Mouse (Mus musculus): Measurements from ENCODE around the gene Col7a1.

Col7a1 gene

DNA sequence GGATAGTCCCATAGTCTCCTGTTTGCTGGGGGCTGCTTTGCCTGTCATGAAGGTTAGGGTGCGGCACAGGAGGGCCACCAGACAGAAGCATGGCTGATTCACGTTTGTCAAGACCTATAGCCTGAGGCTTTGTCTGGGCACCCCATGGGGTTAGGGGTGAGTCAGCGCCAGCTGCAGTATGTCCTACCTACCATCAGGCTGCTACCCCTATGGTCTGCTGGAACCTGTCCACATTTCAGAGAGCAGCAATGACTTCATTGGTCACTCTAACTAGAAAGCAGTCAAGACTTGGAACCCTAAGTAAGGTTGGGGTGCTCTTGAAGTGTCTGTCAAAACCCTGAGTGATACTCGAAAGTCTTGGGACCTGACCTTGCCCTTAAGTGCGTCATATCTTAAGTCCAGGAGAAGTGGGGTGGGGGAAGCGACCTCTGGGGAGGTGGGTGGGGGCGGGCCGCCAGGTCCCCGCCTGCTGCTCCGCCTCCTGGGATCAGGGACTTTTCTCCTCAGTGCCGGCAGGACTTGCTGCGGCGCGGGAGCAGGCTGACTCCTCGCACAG is at the start of gene Col7a1:
Gene Col7a1 (plus strand): TSS at position 506 of the 556 bp plus-strand sequence.
- no peak for DNase-seq (ENCODE audit: low spot score)

GRCm38 (mm10) chr9:108912308-108912707 is 41.1 kb upstream of the Col7a1 start:
- DNase-seq (ENCODE audit: low spot score): no peak

- DNase-seq (ENCODE audit: low spot score): no peak
Observed at GRCm38 (mm10) chr9:108913161-108913560, 40.2 kb upstream of the Col7a1 start.

DNA sequence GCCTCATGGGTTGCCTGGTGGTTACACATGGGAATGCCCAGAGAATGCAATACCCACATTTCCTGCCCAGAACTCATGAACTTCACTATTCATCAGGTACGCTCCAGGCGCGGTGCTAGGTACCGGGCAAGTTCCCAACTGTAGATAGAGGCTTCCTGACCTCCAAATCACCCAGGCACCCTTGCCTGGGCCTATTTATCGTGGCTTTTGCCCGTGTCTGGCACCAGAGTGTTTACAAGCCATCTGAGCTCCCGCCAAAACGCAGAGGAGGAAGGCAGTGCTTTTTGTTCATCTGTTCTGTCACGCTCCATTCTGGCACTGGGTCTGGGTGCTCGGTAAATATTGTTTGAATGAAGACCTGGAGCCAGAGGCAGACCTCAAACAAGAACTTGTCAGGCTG is 39.8 kb upstream of the Col7a1 start:
- DNase-seq (ENCODE audit: low spot score): no peak

GRCm38 (mm10) chr9:108914491-108914890 is 38.9 kb upstream of the Col7a1 start, which contains the start of gene Tmem89:
Gene Tmem89, plus strand, starts transcription at chr9:108914619.
- DNase-seq (ENCODE audit: low spot score): no peak

DNA sequence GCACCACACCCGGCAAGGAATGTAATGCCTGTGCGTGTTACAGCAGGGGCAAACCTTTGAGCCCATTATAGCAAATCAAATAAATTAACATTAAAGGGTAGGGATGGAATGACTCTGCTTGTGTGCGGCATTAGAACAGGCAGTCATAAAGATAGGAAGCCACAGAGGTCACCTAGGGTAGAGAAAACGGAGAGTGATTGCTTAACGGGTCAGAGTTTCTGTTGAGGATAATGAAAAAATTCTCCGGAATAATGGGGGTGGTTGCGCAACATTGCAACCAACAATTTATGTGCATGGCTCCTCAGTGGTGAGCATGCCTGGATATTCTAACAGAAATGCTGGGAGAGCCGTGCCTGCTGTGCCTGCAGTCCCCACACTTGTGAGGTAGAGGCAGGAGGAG is 27.5 kb upstream of the Col7a1 start:
- no peak for DNase-seq (ENCODE audit: low spot score)

GRCm38 (mm10) chr9:108928424-108928823 is 25.0 kb upstream of the Col7a1 start:
- no peak for DNase-seq (ENCODE audit: low spot score)

- DNase-seq (ENCODE audit: low spot score): no peak
Observed at GRCm38 (mm10) chr9:108935991-108936390, 17.4 kb upstream of the Col7a1 start.

DNA sequence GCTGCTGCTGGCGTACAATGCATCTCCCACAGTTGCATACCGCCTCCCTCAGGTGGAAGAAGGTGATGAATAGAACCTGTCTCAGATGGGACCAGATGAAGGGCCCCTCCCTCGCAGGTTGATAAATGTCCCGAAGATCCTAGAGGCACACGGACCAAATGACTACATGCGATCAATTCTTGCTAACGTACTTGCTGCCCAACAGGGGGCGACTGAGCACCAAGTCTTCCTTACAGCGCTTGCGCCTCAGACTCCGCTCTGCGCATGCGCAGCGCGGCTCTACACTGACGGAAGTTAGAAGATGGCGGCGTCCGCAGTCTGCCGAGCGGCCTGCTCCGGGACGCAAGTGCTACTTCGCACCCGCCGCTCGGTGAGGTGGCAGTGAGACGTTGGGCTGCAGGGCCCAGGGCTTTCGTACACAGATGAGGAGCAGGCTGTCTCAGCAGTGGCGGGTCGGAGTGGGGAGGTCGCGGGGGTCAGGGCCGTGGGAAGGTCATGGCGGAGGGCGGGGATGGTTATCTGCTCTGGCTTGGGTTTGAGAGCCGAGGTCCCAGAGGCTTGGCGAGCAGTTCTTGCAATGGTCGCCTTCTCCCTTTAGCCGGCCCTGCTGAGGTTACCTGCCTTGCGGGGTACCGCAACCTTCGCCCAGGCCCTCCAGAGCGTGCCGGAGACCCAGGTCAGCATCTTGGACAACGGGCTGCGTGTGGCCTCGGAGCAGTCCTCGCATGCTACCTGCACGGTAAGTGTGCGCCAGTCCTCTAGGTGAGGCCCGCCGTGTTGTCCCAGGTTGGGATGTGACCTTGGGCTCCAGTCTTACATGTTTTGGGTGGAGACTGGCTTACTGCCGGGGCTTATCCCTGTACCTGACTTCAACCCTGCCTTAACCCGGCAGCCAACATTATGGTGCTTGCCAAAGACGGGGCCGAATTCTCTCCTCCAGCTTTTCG is 16.7 kb upstream of the Col7a1 start, which contains the start of gene Uqcrc1:
Gene Uqcrc1 (plus strand): TSS at position 216 of the 947 bp plus-strand sequence.
- peak; percentile 88 for DNase-seq (ENCODE audit: low spot score)

- DNase-seq (ENCODE audit: low spot score): no peak
Observed at GRCm38 (mm10) chr9:108945111-108945510, 8.3 kb upstream of the Col7a1 start.

- DNase-seq (ENCODE audit: low spot score): no peak
Observed at GRCm38 (mm10) chr9:108945608-108946007, 7.8 kb upstream of the Col7a1 start.

DNA sequence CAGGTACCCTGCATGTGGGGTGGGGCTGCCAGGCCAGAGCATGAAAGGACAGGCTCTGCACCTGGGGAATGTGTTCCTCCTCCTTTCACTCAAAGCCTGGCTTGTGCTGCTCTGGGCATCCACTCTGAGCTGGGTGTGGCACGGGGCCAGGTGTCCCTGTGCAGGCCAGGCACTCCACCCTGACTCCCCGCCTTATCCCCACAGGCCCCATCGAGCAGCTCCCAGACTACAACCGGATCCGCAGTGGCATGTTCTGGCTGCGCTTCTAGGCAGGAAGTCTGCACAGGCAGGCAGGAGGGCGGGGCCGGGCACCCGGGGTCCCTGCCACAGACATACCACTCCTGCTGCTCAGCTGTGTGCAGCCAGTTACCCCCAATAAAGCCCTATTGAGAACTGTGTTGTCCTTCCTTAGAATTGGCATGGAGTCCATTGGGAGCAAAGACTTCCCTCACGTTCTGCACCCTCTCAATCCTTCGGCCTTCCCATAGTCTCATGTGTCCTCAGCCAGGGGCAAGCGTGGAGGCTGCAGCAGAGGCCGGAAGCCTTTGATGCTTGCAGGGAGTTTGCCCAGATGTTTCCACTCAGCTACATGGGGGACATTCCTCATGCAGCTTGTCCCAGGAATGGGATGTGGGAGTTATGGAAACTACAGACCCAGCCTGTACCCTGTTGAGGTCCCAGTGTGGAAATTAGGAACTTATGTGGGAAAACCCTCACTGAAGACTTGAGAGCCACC is 4.0 kb upstream of the Col7a1 start:
- no peak for DNase-seq (ENCODE audit: low spot score)

DNA sequence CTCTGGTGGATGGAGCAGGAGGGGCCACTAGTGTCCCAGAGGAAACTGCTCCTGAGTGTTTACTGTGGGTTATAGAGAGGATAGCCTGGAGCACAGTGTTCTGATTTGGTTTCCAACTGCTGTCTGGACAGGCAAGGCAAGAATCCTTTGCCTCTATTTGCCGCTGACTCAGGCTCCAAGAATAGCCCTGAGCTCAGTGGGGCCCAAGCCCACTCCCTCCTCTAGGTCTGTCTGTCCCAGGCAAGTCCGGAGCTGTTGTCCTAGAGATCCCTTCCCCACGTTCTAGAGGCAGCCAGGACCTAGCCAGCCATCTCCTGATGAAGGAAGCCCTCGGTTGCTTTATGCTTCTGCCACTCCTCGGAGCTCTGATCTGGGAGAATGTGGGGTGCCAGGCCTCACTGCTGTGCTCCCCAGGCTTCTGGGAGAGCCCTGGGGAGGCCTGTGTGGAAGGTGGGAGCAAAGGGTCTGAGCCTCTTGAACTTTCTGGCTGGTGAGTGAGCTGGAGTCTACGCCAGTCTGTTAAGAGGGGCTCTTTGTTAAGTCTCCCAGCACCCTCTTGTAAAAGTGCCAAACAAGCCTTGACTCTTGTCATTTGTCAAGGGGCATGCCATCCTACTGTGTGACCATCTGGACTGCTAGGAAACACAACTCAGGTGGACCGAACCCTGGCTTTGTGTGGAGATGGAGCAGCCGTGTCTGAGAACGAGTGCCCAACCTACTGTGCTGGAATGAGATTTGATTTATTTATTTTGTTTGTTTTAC is 3.2 kb upstream of the Col7a1 start:
- DNase-seq (ENCODE audit: low spot score): no peak

DNA sequence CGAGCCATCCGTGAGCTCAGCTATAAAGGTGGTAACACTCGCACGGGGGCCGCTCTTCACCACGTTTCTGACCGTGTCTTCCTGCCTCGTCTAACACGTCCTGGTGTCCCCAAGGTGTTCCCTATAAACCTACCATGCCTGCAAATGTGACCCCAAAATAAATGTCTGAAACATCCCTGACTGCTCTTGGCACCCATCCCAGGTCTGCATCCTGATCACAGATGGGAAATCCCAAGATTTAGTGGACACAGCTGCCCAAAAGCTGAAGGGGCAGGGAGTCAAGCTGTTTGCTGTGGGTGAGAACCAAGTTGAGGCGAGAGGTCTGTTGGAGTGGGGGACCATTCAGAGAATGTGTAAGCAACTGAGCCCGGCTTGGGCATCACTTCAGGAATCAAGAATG is 1.9 kb downstream of the Col7a1 start:
- no peak for DNase-seq (ENCODE audit: low spot score)

GRCm38 (mm10) chr9:108955846-108956245 is 2.5 kb downstream of the Col7a1 start:
- DNase-seq (ENCODE audit: low spot score): no peak

GRCm38 (mm10) chr9:108963577-108963976 is 10.2 kb downstream of the Col7a1 start:
- DNase-seq (ENCODE audit: low spot score): no peak

DNA sequence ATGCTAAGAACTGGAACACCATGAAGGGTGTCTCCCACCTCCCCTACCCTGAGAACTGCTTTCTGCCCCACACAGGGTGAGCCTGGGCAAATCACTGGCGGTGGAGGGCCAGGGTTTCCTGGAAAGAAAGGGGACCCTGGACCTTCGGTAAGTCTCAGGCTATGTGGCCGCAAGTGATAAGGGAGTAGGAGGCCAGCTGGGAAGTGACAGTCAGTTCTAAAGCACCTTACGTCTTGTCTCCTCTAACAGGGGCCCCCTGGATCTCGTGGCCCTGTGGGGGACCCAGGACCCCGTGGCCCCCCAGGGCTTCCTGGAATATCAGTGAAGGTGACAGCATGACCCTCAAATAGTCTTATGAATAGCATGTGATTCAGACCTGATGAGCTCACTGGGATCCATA is 11.0 kb downstream of the Col7a1 start:
- DNase-seq (ENCODE audit: low spot score): no peak

GRCm38 (mm10) chr9:108970623-108971022 is 17.2 kb downstream of the Col7a1 start:
- DNase-seq (ENCODE audit: low spot score): no peak

DNA sequence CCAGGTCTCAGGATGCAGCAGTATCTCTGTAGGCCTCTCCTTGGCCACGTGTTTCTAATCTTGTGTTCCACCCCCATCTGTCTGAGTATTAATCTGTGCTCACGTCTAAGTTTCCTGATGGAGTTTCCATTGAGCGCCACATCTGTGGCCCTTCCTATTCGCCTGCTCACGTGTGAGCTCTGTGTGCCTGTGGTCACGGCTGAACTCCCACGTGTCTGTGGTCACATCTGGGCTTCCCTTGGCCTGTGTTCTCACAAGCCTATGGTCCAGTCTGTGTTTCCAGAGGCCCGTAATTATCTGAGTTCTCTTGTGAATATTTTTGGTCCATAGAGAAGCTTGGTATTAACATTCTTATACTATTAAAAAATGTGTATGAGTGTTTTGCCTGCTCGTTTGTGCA is 23.1 kb downstream of the Col7a1 start:
- no peak for DNase-seq (ENCODE audit: low spot score)

GRCm38 (mm10) chr9:108977966-108978365 is 24.6 kb downstream of the Col7a1 start:
- DNase-seq (ENCODE audit: low spot score): no peak

GRCm38 (mm10) chr9:108982498-108982897 is 29.1 kb downstream of the Col7a1 start:
- no peak for DNase-seq (ENCODE audit: low spot score)

- no peak for DNase-seq (ENCODE audit: low spot score)
Observed at GRCm38 (mm10) chr9:108983209-108983608, 29.8 kb downstream of the Col7a1 start.
